Mouse (Mus musculus) heart, embryonic 11.5 days (tissue): ENCODE results near the gene Rbm14. TPM values are rescaled to one million over a fixed set of nuclear protein-coding genes. Genes with fewer than 3 reads are reported as not detected.

Source experiments
- ATAC-seq: fragments of 200-750 bp; cut with Nextera tagmentation; replicated peaks from 2 replicates; pipeline ENCODE4 v1.8.0; 2017; ENCODE audit warnings: moderate library complexity; ENCODE audit not compliant: insufficient number of reproducible peaks, low FRiP score, low TSS enrichment
- H3K27ac ChIP-seq: fragments of 300-500 bp; sonication (generic); 2 replicates; pipeline ENCODE4 v1.5.1; 2014; ENCODE audit warnings: mild to moderate bottlenecking, low read depth, low read length
- H3K27me3 ChIP-seq: fragments of 300-500 bp; sonication (generic); 2 replicates; pipeline ENCODE4 v1.6.1; 2014; ENCODE audit warnings: mild to moderate bottlenecking, low read length, mixed read lengths; ENCODE audit not compliant: control insufficient read depth, insufficient read depth
- H3K36me3 ChIP-seq: fragments of 300-500 bp; sonication (generic); 2 replicates; pipeline ENCODE4 v1.6.1; 2014; ENCODE audit warnings: mild to moderate bottlenecking, low read length, moderate library complexity, mixed read lengths; ENCODE audit not compliant: control insufficient read depth, insufficient read depth
- H3K4me1 ChIP-seq: fragments of 300-500 bp; sonication (generic); 2 replicates; pipeline ENCODE4 v1.6.1; 2014; ENCODE audit warnings: low read length; ENCODE audit not compliant: control insufficient read depth, insufficient read depth
- H3K4me2 ChIP-seq: fragments of 300-500 bp; sonication (generic); 2 replicates; pipeline ENCODE4 v1.6.1; 2014; ENCODE audit warnings: mild to moderate bottlenecking, moderate library complexity
- H3K4me3 ChIP-seq: fragments of 300-500 bp; sonication (generic); 2 replicates; pipeline ENCODE4 v1.5.1; 2014; ENCODE audit warnings: low read depth, low read length
- H3K9ac ChIP-seq: fragments of 300-500 bp; sonication (generic); 2 replicates; pipeline ENCODE4 v1.6.1; 2014; ENCODE audit warnings: mild to moderate bottlenecking, low read depth, low read length, moderate library complexity
- H3K9me3 ChIP-seq: fragments of 300-500 bp; sonication (generic); replicated peaks from 2 replicates; pipeline ENCODE4 v1.6.1; 2016; ENCODE audit warnings: low read length; ENCODE audit not compliant: control insufficient read depth
- WGBS: fragments of 180-500 bp; shearing (Covaris S2); extraction: QIAGEN DNeasy Blood & Tissue Kit; methylation state at CpG from one replicate; pipeline ENCODE4 v1.1.7; 2014; ENCODE audit not compliant: insufficient replicate concordance; 5-methylcytosine and 5-hydroxymethylcytosine counted together
- polyA plus RNA-seq: library from polyadenylated mRNA; unstranded; fragments of >200 nt; fragmentation: Nextera tagmentation; extraction: Ambion mirVana; gene quantifications from 2 replicates; pipeline ENCODE4 v1.2.1, GENCODE M21; 2014

Gene Rbm14
- polyA plus RNA-seq, 1 experiment from 2014 or later = 58.0 TPM

DNA sequence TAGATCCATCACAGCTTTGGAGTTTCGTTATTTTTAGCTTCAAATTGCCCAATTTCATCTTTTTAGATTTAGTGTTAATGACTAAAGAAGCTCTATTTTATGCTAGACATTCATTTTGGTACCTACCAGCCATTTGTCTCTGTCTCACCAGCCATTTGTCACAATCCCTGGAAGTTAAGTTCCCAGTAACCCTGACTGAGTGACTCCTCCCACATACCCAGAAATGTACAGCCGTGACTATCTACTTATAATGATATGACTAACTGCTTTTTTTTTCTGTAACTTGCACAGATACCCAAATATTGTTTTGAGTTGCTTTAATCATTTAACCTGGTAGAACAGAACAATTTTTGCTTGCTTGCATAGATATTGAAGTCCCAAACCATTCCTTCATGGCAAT, 34.4 kb upstream of the Rbm14 start:
- no peaks in the 10 kb centered on the region for H3K36me3 ChIP-seq
- H3K4me1 ChIP-seq = no peaks in the 10 kb centered on the region
- no peak overlapping the region for H3K27ac ChIP-seq
- H3K4me2 ChIP-seq = no peak overlapping the region
- WGBS = 57% methylated on average over 2 of the region's 2 CpGs
- no peak overlapping the region for H3K9ac ChIP-seq
- peaks cover 17% of the 10 kb centered on the region for H3K27me3 ChIP-seq
- no peaks in the 10 kb centered on the region for H3K9me3 ChIP-seq
- no peak overlapping the region for H3K4me3 ChIP-seq
- no peak for ATAC-seq

DNA sequence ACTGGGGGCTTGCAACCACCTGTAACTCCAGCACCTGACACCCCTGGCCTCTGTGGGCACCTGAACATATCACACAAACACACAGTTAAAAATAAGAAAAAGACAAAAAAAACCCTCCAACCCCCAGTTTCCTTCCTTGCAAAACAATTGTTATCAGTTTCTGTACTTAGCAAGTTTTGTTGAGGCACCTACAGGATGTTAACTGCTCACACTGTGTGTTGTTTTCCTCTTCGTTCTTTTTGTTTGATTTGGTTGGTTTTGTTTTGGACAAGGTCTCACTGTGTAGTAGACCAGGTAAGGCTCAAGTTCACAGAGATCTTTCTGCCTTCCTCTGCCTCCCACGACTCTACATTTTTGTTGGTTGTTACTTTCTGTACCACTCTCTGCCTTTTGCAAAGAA, 31.2 kb upstream of the Rbm14 start:
- Histone ChIP-seq H3K4me3 (no peak overlapping the region), H3K36me3 (no peaks in the 10 kb centered on the region), H3K27ac (no peak overlapping the region), H3K4me2 (no peak overlapping the region), H3K9ac (no peak overlapping the region), H3K4me1 (peaks cover 11% of the 10 kb centered on the region; the same call in 1 of the 2 replicates), H3K9me3 (no peaks in the 10 kb centered on the region), H3K27me3 (peaks cover 27% of the 10 kb centered on the region)
- ATAC-seq = no peak
- 43% methylated on average over 2 of the region's 2 CpGs for WGBS

DNA sequence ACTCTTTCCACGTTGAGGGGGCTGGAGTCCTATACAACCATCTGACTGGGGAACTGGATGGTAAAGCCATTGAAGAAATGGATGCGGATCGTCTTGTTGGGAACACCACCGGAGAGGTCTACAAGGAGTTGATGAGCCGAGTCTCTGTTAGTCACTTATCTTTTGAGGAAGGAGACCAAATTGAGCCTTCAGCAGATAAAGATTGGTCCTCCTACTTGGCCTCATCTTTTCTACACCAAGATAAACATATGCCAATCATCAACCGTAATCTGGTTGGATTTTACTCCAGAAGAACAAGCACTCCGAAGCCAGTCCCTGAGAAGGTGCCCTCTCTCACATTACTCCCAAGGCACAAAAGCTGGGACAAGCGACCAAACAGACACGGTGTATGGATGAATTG, 29.4 kb upstream of the Rbm14 start:
- peaks cover 27% of the 10 kb centered on the region for H3K27me3 ChIP-seq
- H3K36me3 ChIP-seq = no peaks in the 10 kb centered on the region
- H3K9me3 ChIP-seq = no peaks in the 10 kb centered on the region
- no peak overlapping the region for H3K4me2 ChIP-seq
- H3K9ac ChIP-seq = no peak overlapping the region
- H3K4me3 ChIP-seq = no peak overlapping the region
- H3K27ac ChIP-seq = no peak overlapping the region
- peaks cover 11% of the 10 kb centered on the region; the same call in 1 of the 2 replicates for H3K4me1 ChIP-seq
- ATAC-seq = no peak
- 71% methylated on average over 9 of the region's 9 CpGs for WGBS

DNA sequence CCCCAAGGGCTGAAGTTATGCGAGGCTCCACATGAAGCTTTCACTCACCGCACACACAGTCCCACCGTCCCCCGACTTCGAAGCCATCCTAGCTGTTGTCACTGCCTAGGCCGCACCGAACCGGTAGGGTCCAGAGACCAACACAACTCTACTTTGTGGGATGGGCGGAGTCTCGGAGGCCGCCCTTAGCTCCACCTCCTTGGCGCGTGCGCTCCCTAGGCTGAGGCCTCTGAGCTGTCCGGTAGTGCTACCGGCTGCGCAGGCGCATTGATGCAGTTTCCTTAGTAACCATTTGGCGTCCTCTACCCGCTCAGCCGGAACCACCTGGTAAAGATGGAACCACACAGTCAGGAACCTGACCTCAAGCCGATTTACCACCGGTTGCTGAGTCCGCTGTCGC, 27.7 kb upstream of the Rbm14 start, which contains the start of the genes Ccs and Ccdc87:
Ccs (minus strand) TSS at position 184 of the 400 bp plus-strand sequence.
Ccdc87 (plus strand) TSS at position 218 of the 400 bp plus-strand sequence.
- under 1% methylated on average over 25 of the region's 25 CpGs for WGBS
- Histone ChIP-seq H3K4me3 (peak within 1 kb of the TSS; percentile 69), H3K9me3 (no peaks in the 10 kb centered on the region), H3K4me2 (peak within 1 kb of the TSS; percentile 97), H3K27me3 (peaks cover 27% of the 10 kb centered on the region), H3K9ac (peak within 1 kb of the TSS; percentile 82), H3K4me1 (peaks cover 11% of the 10 kb centered on the region; the same call in 1 of the 2 replicates), H3K36me3 (no peaks in the 10 kb centered on the region), H3K27ac (no peak within 1 kb of the TSS)
- peak; percentile 94 for ATAC-seq

DNA sequence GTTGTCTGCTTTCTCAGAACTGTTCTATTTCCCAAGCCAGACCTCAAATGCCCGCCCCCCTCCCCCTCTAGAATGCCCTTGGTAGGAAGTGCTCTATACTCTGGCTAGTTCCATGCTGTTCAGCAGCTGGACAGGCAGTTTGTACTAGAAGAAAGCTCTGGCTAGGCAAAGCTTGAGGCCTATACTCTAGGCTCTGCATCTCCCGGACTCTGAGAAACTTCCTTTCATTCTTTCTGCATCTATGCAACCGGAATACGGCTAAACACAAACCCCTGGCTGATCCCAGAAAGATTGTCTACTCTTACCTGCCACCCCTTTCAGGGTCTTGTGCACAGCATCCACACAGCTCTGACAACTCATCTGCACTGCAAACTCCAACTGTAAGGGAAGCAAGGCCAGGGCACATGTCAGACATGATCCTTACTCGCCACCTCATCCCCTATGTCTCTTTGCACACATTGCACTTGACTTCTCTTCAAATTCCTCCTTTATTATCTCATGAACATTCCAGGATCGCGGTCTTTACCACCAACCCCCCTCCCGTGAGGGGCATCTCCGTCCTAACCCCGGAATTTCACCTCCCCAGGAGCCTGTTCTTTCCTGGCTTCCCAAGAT, 27.2 kb upstream of the Rbm14 start:
- Histone ChIP-seq H3K4me3 (peak overlapping the region; percentile 69), H3K27me3 (peaks cover 27% of the 10 kb centered on the region), H3K27ac (no peak overlapping the region), H3K36me3 (no peaks in the 10 kb centered on the region), H3K4me2 (peak overlapping the region; percentile 97), H3K9ac (peak overlapping the region; percentile 82), H3K9me3 (no peaks in the 10 kb centered on the region), H3K4me1 (peaks cover 11% of the 10 kb centered on the region; the same call in 1 of the 2 replicates)
- ATAC-seq = no peak
- 33% methylated on average over 10 of the region's 10 CpGs for WGBS

DNA sequence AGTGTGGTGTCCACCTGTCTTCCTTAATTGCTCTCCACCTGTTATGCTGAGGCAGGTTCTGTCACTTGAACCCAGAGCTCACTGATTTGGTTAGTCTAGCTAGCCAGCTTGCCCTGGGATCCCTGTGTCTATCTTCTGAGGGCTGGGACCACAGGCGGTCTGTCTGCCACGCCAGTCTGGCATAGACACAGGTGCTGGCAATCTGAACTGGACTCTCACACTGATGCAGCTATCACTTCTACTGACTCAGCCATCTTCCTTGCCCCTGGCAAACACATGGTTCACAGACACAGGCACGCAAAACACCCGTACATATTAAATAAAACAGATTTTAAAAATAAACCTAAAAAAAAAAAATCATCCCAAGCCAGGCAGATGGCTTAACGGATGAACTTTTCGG, 25.6 kb upstream of the Rbm14 start:
- H3K27me3 ChIP-seq = peaks cover 25% of the 10 kb centered on the region
- no peak overlapping the region for H3K27ac ChIP-seq
- 89% methylated on average over 6 of the region's 6 CpGs for WGBS
- no peak overlapping the region for H3K4me2 ChIP-seq
- H3K4me1 ChIP-seq = peaks cover 11% of the 10 kb centered on the region; the same call in 1 of the 2 replicates
- H3K36me3 ChIP-seq = no peaks in the 10 kb centered on the region
- ATAC-seq = no peak
- H3K9ac ChIP-seq = no peak overlapping the region
- H3K9me3 ChIP-seq = no peaks in the 10 kb centered on the region
- H3K4me3 ChIP-seq = no peak overlapping the region

DNA sequence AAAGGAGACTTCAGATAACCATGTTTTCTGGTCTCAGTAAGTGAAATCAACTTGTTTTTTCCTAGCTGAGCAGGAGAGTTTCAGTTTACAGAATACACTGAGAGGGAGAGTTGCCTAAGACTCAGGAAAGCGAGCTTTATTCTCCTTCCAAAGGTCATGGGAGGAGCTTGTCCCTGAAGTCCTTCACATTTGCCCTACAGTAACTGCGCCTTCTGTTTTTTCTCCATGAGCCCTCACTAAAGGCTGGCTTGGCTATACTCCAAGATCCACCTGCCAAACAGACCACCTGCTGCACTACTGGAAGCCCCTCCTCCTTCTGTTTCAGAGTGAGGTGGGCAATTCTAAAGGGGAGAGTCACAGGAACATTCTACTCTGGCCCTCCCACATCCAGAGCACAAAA, 24.7 kb upstream of the Rbm14 start:
- H3K9ac ChIP-seq = no peak overlapping the region
- WGBS = 82% methylated on average over 2 of the region's 2 CpGs

DNA sequence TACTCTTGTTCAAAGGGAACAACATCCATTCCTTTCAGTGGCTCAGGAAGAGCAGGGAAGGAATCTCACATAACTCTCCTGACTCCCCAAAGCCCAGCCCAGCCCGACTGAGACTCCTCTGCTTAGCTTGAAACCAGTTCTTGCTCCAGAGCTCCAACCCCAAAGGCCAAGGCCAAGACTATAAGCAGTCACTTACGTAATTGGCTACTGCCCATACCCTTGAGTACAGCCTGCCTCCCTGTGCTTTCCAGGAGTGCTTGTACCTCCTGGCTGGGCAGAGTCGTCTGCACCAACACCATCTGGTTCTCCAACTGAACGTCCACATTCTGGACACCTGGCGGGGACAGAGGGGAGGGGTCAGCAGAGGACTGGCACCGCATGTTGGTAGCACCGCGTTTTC, 22.5 kb upstream of the Rbm14 start:
- no peaks in the 10 kb centered on the region for H3K27me3 ChIP-seq
- no peak overlapping the region for H3K9ac ChIP-seq
- H3K4me3 ChIP-seq = no peak overlapping the region
- H3K4me1 ChIP-seq = peaks cover 6% of the 10 kb centered on the region; the same call in 1 of the 2 replicates
- ATAC-seq = no peak
- no peak overlapping the region for H3K27ac ChIP-seq
- no peak overlapping the region for H3K4me2 ChIP-seq
- H3K36me3 ChIP-seq = no peaks in the 10 kb centered on the region
- no peaks in the 10 kb centered on the region for H3K9me3 ChIP-seq
- WGBS = 84% methylated on average over 8 of the region's 8 CpGs

More for the DNA sequence above, 24.7 kb upstream of the Rbm14 start:
- no peak overlapping the region for H3K4me3 ChIP-seq
- H3K27me3 ChIP-seq = peaks cover 15% of the 10 kb centered on the region
- H3K27ac ChIP-seq = no peak overlapping the region
- no peak for ATAC-seq
- H3K4me2 ChIP-seq = no peak overlapping the region
- H3K36me3 ChIP-seq = no peaks in the 10 kb centered on the region
- H3K4me1 ChIP-seq = peaks cover 11% of the 10 kb centered on the region; the same call in 1 of the 2 replicates
- no peaks in the 10 kb centered on the region for H3K9me3 ChIP-seq

DNA sequence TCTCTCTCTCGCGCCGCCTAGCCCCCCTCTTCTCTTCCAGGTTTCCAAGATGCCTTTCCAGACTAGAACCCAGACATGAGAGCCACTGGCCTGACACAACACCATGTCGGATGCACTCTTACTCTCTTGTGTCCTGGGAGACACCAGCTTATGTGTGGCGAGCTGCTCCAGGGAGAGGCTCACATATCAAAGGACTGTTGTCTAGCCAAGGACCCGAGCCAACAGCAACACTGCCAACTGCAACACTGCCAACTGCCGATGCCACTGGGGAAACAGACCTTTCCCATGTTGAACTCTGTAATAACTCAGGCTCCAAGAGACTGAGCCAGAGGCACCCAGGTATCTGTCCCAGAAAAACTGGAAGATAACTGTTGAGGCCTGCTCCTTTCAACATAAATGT, 17.7 kb upstream of the Rbm14 start:
- H3K4me2 ChIP-seq = no peak overlapping the region
- WGBS = 62% methylated on average over 7 of the region's 7 CpGs
- no peak for ATAC-seq
- H3K36me3 ChIP-seq = peaks cover 5% of the 10 kb centered on the region; the same call in 1 of the 2 replicates
- H3K27me3 ChIP-seq = no peaks in the 10 kb centered on the region
- H3K4me3 ChIP-seq = no peak overlapping the region
- H3K4me1 ChIP-seq = no peaks in the 10 kb centered on the region
- H3K9me3 ChIP-seq = no peaks in the 10 kb centered on the region
- no peak overlapping the region for H3K9ac ChIP-seq
- H3K27ac ChIP-seq = no peak overlapping the region
